Mouse (Mus musculus): ENCODE measurements around the gene Rwdd3. TPM values are rescaled to one million over a fixed set of nuclear protein-coding genes. Genes with fewer than 3 reads are reported as not detected.

Rwdd3 gene
- polyA plus RNA-seq, 1 experiment from 2014 or later = 4.0 TPM

GRCm38 (mm10) chr3:121174248-121174945, 2.9 kb upstream of the Rwdd3 start:
- H3K36me3 ChIP-seq = no peaks in the 10 kb centered on the region
- WGBS = 62% methylated on average over 9 of the region's 9 CpGs
- H3K27me3 ChIP-seq (ENCODE audit: insufficient read depth, poor library complexity, severe bottlenecking) = no peaks in the 10 kb centered on the region
- DNase-seq (ENCODE audit: low spot score) = no peak
- peaks cover 8% of the 10 kb centered on the region; the same call in 1 of the 2 replicates for H3K4me1 ChIP-seq
- no peak overlapping the region for H3K4me3 ChIP-seq
- H3K27ac ChIP-seq = no peak overlapping the region
- no peaks in the 10 kb centered on the region for H3K9me3 ChIP-seq

- H3K4me3 ChIP-seq = no peak overlapping the region
- DNase-seq (ENCODE audit: low spot score) = no peak
- no peak overlapping the region for H3K27ac ChIP-seq
- H3K9me3 ChIP-seq = no peaks in the 10 kb centered on the region
- H3K4me1 ChIP-seq = peaks cover 8% of the 10 kb centered on the region; the same call in 1 of the 2 replicates
- WGBS = 79% methylated on average over 2 of the region's 2 CpGs
- H3K36me3 ChIP-seq = no peaks in the 10 kb centered on the region
- H3K27me3 ChIP-seq (ENCODE audit: insufficient read depth, poor library complexity, severe bottlenecking) = no peaks in the 10 kb centered on the region
Observed at GRCm38 (mm10) chr3:121172718-121173117, 1.2 kb upstream of the Rwdd3 start.

GRCm38 (mm10) chr3:121171872-121172265, 374 bp upstream of the Rwdd3 start:
- H3K27ac ChIP-seq = peak overlapping the region; percentile 92
- peak overlapping the region; percentile 80 for H3K4me3 ChIP-seq

GRCm38 (mm10) chr3:121170631-121171030, 864 bp downstream of the Rwdd3 start:
- peaks cover 8% of the 10 kb centered on the region; the same call in 1 of the 2 replicates for H3K4me1 ChIP-seq
- no peaks in the 10 kb centered on the region for H3K9me3 ChIP-seq
- H3K27me3 ChIP-seq (ENCODE audit: insufficient read depth, poor library complexity, severe bottlenecking) = no peaks in the 10 kb centered on the region
- peaks cover 8% of the 10 kb centered on the region; the same call in 1 of the 2 replicates for H3K36me3 ChIP-seq
- DNase-seq (ENCODE audit: low spot score) = no peak
- H3K4me3 ChIP-seq = peak overlapping the region; percentile 80
- no peak overlapping the region for H3K27ac ChIP-seq
- 59% methylated on average over 7 of the region's 7 CpGs for WGBS

More at GRCm38 (mm10) chr3:121171872-121172265, 374 bp upstream of the Rwdd3 start:
- Histone ChIP-seq H3K4me1 (peaks cover 8% of the 10 kb centered on the region; the same call in 1 of the 2 replicates), H3K36me3 (peaks cover under 1% of the 10 kb centered on the region; the same call in 1 of the 2 replicates), H3K9me3 (no peaks in the 10 kb centered on the region), H3K27me3 (ENCODE audit: insufficient read depth, poor library complexity, severe bottlenecking) (no peaks in the 10 kb centered on the region)
- WGBS = 52% methylated on average over 6 of the region's 6 CpGs
- DNase-seq (ENCODE audit: low spot score) = no peak

GRCm38 (mm10) chr3:121169092-121169942, 2.2 kb downstream of the Rwdd3 start:
- peaks cover 8% of the 10 kb centered on the region; the same call in 1 of the 2 replicates for H3K4me1 ChIP-seq
- no peak for DNase-seq (ENCODE audit: low spot score)
- no peak overlapping the region for H3K27ac ChIP-seq
- 85% methylated on average over 15 of the region's 15 CpGs for WGBS
- H3K36me3 ChIP-seq = peaks cover 8% of the 10 kb centered on the region; the same call in 1 of the 2 replicates
- H3K9me3 ChIP-seq = no peaks in the 10 kb centered on the region
- H3K27me3 ChIP-seq (ENCODE audit: insufficient read depth, poor library complexity, severe bottlenecking) = no peaks in the 10 kb centered on the region
- H3K4me3 ChIP-seq = no peak overlapping the region

- 86% methylated on average over 8 of the region's 8 CpGs for WGBS
- Histone ChIP-seq H3K27me3 (ENCODE audit: insufficient read depth, poor library complexity, severe bottlenecking) (no peaks in the 10 kb centered on the region), H3K9me3 (no peaks in the 10 kb centered on the region), H3K36me3 (peaks cover 8% of the 10 kb centered on the region; the same call in 1 of the 2 replicates), H3K27ac (no peak overlapping the region), H3K4me1 (peaks cover 8% of the 10 kb centered on the region; the same call in 1 of the 2 replicates), H3K4me3 (no peak overlapping the region)
- no peak for DNase-seq (ENCODE audit: low spot score)
Observed at GRCm38 (mm10) chr3:121168581-121168980, 2.9 kb downstream of the Rwdd3 start.

GRCm38 (mm10) chr3:121163271-121163819, 8.2 kb downstream of the Rwdd3 start:
- Histone ChIP-seq H3K4me3 (no peak overlapping the region), H3K27ac (no peak overlapping the region), H3K36me3 (peaks cover 8% of the 10 kb centered on the region; the same call in 1 of the 2 replicates), H3K4me1 (no peaks in the 10 kb centered on the region), H3K9me3 (no peaks in the 10 kb centered on the region), H3K27me3 (ENCODE audit: insufficient read depth, poor library complexity, severe bottlenecking) (no peaks in the 10 kb centered on the region)
- 44% methylated on average over 7 of the region's 7 CpGs for WGBS
- DNase-seq (ENCODE audit: low spot score) = peak; percentile 80

- WGBS = 41% methylated on average over 2 of the region's 2 CpGs
- Histone ChIP-seq H3K36me3 (peaks cover 5% of the 10 kb centered on the region; the same call in 1 of the 2 replicates), H3K27ac (no peak overlapping the region), H3K27me3 (ENCODE audit: insufficient read depth, poor library complexity, severe bottlenecking) (no peaks in the 10 kb centered on the region), H3K9me3 (no peaks in the 10 kb centered on the region), H3K4me3 (no peak overlapping the region), H3K4me1 (no peaks in the 10 kb centered on the region)
- DNase-seq (ENCODE audit: low spot score) = no peak
Observed at GRCm38 (mm10) chr3:121161661-121162060, 9.8 kb downstream of the Rwdd3 start.

GRCm38 (mm10) chr3:121160424-121160823, 11.1 kb downstream of the Rwdd3 start:
- H3K27me3 ChIP-seq (ENCODE audit: insufficient read depth, poor library complexity, severe bottlenecking) = no peaks in the 10 kb centered on the region
- 53% methylated on average over 4 of the region's 4 CpGs for WGBS
- no peak for DNase-seq (ENCODE audit: low spot score)

GRCm38 (mm10) chr3:121159566-121159965, 11.9 kb downstream of the Rwdd3 start:
- Histone ChIP-seq H3K27me3 (ENCODE audit: insufficient read depth, poor library complexity, severe bottlenecking) (no peaks in the 10 kb centered on the region), H3K9me3 (no peaks in the 10 kb centered on the region), H3K36me3 (no peaks in the 10 kb centered on the region), H3K4me1 (no peaks in the 10 kb centered on the region), H3K4me3 (no peak overlapping the region), H3K27ac (no peak overlapping the region)
- 71% methylated on average over 10 of the region's 10 CpGs for WGBS
- no peak for DNase-seq (ENCODE audit: low spot score)

More at GRCm38 (mm10) chr3:121160424-121160823, 11.1 kb downstream of the Rwdd3 start:
- no peaks in the 10 kb centered on the region for H3K9me3 ChIP-seq
- no peaks in the 10 kb centered on the region for H3K4me1 ChIP-seq
- H3K27ac ChIP-seq = no peak overlapping the region
- H3K36me3 ChIP-seq = no peaks in the 10 kb centered on the region
- no peak overlapping the region for H3K4me3 ChIP-seq

GRCm38 (mm10) chr3:121158901-121159351, 12.6 kb downstream of the Rwdd3 start:
- no peak for DNase-seq (ENCODE audit: low spot score)
- H3K27ac ChIP-seq = no peak overlapping the region
- H3K4me1 ChIP-seq = no peaks in the 10 kb centered on the region
- WGBS = 90% methylated on average over 16 of the region's 16 CpGs
- no peaks in the 10 kb centered on the region for H3K9me3 ChIP-seq
- H3K36me3 ChIP-seq = no peaks in the 10 kb centered on the region
- no peak overlapping the region for H3K4me3 ChIP-seq
- H3K27me3 ChIP-seq (ENCODE audit: insufficient read depth, poor library complexity, severe bottlenecking) = no peaks in the 10 kb centered on the region

- H3K9me3 ChIP-seq = no peaks in the 10 kb centered on the region
- no peaks in the 10 kb centered on the region for H3K4me1 ChIP-seq
- no peak overlapping the region for H3K27ac ChIP-seq
- H3K36me3 ChIP-seq = no peaks in the 10 kb centered on the region
- no peaks in the 10 kb centered on the region for H3K27me3 ChIP-seq (ENCODE audit: insufficient read depth, poor library complexity, severe bottlenecking)
- no peak overlapping the region for H3K4me3 ChIP-seq
- DNase-seq (ENCODE audit: low spot score) = no peak
- 72% methylated on average over 10 of the region's 10 CpGs for WGBS
Observed at GRCm38 (mm10) chr3:121157546-121158330, 13.8 kb downstream of the Rwdd3 start.

Measured in heart, embryonic 10.5 days (tissue).